Mouse (Mus musculus): Measurements from ENCODE around the gene Nsun4. TPM values are rescaled to one million over a fixed set of nuclear protein-coding genes. Genes with fewer than 3 reads are reported as not detected.

Nsun4 gene
- polyA plus RNA-seq, 1 experiment from 2014 or later = 13.7 TPM

DNA sequence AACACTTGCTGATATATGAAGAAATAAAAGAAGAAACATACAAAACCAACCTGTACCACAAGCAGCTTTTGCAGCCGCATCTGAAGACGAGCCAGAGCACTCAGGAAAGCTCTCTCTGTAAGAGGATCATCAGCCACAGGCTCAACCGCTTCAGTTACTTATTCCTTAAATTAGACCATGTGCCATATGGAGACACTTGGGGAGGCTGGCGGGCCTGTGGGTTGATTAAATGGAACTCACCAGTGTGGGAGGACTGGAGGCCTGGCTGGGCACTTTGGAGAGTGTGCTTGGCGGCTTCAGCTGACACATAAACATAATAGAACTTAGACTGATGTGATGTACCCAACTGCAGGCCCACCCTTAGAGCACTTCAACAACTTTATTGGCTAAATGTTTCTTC is 20.3 kb downstream of the Nsun4 start:
- no peak overlapping the region for H3K4me2 ChIP-seq
- H3K4me3 ChIP-seq = no peak overlapping the region
- no peak overlapping the region for H3K9ac ChIP-seq
- H3K36me3 ChIP-seq (ENCODE audit: poor library complexity, severe bottlenecking) = peaks cover 28% of the 10 kb centered on the region
- no peaks in the 10 kb centered on the region for H3K4me1 ChIP-seq
- no peaks in the 10 kb centered on the region for H3K27me3 ChIP-seq
- ATAC-seq = no peak
- H3K27ac ChIP-seq = no peak overlapping the region
- no peaks in the 10 kb centered on the region for H3K9me3 ChIP-seq (replicated peaks)
- 89% methylated on average over 5 of the region's 5 CpGs for WGBS

DNA sequence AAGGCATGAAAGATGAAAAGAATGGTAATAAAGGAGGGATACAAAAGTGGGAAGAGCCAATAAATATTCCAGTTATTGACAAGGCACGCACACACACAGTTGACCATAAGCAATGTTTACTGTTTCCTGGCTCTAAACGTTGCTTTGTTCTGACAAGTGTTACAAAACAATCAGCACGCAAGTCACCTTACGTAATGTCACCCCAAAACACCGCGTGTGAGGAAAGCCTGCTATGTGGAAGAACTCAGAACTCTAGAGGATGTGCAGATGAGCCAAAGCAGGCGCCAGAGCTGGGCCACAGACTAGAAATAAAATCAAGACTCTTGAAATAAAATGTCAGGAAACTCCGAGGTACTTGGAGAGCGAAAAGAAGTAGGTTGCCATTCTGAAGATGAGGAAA is 20.8 kb downstream of the Nsun4 start:
- H3K27me3 ChIP-seq = no peaks in the 10 kb centered on the region
- no peak overlapping the region for H3K4me2 ChIP-seq
- ATAC-seq = no peak
- H3K9ac ChIP-seq = no peak overlapping the region
- WGBS = 87% methylated on average over 9 of the region's 9 CpGs
- no peaks in the 10 kb centered on the region for H3K9me3 ChIP-seq (replicated peaks)
- H3K27ac ChIP-seq = no peak overlapping the region
- H3K4me1 ChIP-seq = no peaks in the 10 kb centered on the region
- peaks cover 28% of the 10 kb centered on the region for H3K36me3 ChIP-seq (ENCODE audit: poor library complexity, severe bottlenecking)
- H3K4me3 ChIP-seq = no peak overlapping the region

DNA sequence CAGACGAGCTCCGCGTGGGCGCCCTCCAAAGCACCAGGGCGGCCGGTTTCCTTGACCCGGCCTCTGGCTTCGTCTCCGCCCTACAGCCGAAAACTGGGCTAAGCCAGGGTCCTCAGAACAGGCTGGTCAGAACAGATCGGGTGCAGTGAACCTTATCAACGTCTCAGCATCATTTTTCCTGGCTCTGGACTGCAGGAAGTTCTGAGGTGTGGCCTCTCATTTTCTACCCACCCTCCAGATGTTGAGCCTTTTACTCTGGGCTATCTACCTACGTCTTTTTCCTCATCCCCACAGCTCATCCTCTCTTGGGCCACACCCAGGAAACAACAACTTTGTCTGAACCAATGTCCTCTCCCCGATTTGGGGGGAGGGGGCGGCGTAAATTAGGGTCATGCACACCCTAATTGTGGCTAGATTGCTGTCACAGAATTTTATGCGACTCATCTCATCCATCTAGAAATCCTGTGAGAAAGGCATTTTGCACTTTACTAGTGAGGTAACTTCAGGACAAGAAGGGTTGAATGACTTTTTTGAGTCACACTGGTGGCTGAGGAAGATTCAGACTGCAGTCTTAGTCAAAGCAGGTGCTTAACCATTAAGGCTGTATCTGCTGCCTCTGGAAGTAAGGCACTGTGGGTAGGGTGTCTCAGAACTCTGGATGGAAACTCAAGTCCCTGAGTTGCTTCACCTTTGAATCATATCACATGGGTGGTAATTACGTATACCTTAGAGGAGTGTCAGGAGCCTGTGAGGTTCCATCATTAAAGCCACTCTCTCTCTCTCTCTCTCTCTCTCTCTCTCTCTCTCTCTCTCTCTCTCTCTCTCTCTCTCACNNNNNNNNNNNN is 35.6 kb downstream of the Nsun4 start, which contains the start of gene Faah:
Gene Faah, minus strand, starts transcription at position 25 of the 845 bp plus-strand sequence.
- Histone ChIP-seq H3K27ac (no peak within 1 kb of the TSS), H3K27me3 (peaks cover 77% of the 10 kb centered on the region)
- ATAC-seq = peak; percentile 69

DNA sequence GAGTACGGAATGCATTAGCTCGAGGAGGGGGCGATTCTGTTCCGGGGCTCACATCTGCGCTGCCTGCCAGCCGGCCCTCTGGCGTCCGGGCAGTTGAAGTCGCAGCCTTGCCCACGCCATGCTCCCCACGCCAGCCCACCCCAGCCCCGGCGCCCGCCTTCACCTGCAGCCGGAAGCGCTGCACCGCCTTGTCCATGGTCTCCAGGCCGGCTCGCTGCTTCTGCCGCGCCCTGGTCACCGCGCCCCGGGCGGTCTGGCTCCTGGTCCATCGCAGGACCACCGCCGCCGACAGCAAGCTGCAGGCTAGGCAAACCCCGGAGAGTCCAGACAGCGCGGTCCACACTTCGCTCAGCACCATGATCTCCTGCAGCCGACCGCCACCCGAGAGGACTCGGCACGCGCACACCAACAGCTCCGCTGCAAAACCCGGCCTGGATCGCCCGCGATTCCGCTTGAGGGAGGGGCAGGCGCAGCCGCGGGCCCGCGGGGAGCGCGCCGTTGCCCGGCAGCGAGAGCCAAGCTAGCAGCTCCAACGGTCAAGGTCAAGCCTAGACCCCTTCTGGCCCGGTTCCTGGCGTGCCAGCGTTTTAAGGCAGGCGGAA is 36.3 kb downstream of the Nsun4 start:
- Histone ChIP-seq H3K9ac (peak overlapping the region; percentile 80), H3K27me3 (peaks cover 77% of the 10 kb centered on the region), H3K4me3 (peak overlapping the region; percentile 71), H3K27ac (no peak overlapping the region), H3K4me1 (peaks cover 15% of the 10 kb centered on the region), H3K36me3 (ENCODE audit: poor library complexity, severe bottlenecking) (no peaks in the 10 kb centered on the region), H3K9me3 (replicated peaks) (no peaks in the 10 kb centered on the region), H3K4me2 (peak overlapping the region; percentile 98)
- peak; percentile 91 for ATAC-seq
- WGBS = 0% methylated on average over 60 of the region's 60 CpGs

More for the DNA sequence above, 35.6 kb downstream of the Nsun4 start, which contains the start of gene Faah:
- Histone ChIP-seq H3K4me3 (peak within 1 kb of the TSS; percentile 71), H3K9ac (peak within 1 kb of the TSS; percentile 80), H3K36me3 (ENCODE audit: poor library complexity, severe bottlenecking) (no peaks in the 10 kb centered on the region), H3K4me1 (peaks cover 15% of the 10 kb centered on the region), H3K9me3 (replicated peaks) (no peaks in the 10 kb centered on the region), H3K4me2 (peak within 1 kb of the TSS; percentile 98)
- 9% methylated on average over 18 of the region's 18 CpGs for WGBS

DNA sequence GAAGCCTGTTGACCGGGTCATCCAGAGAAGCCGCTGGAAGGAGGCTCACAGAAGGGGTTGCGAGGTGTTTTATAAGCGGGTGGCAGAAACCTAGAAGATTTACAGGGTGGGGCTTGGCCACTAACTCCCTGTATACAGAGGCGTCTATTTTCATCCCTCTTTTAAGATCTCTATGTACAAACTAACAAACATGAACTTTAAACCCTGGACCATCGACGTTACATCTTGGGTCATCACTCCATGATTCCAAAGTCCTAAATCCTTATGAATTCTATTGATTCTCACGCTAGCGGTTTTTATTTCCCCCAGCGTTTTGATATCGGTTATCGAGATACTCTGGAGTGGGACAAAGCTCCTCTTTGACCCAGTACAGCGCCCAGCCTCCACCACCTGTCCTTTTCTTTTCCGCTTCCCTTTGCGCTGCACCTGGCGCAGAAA is 36.8 kb downstream of the Nsun4 start:
- peak overlapping the region; percentile 71 for H3K4me3 ChIP-seq
- H3K4me1 ChIP-seq = peaks cover 15% of the 10 kb centered on the region
- WGBS = 15% methylated on average over 16 of the region's 16 CpGs
- H3K9ac ChIP-seq = peak overlapping the region; percentile 80
- H3K36me3 ChIP-seq (ENCODE audit: poor library complexity, severe bottlenecking) = no peaks in the 10 kb centered on the region
- H3K4me2 ChIP-seq = peak overlapping the region; percentile 98
- peak; percentile 64 for ATAC-seq
- H3K27ac ChIP-seq = no peak overlapping the region
- no peaks in the 10 kb centered on the region for H3K9me3 ChIP-seq (replicated peaks)
- H3K27me3 ChIP-seq = peaks cover 71% of the 10 kb centered on the region

DNA sequence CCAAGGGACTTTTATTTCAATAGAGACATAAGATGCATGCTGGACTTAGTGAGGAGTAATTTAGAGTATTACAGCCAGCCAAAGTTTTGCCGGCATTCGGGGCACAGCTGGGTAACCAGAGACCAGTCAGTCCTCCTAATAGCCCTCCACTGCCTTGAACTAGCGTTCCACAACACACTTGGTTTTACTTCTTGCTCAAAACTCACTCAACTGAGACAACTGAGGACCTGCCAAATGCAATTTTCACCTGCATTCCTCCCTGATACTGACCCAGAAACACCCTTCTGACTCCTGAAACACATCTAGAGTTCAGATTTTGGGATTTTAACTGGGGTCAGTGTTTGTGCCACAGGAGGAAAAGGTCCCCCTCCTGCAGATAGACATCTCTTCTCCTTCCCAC is 37.3 kb downstream of the Nsun4 start:
- Histone ChIP-seq H3K9me3 (replicated peaks) (no peaks in the 10 kb centered on the region), H3K4me3 (peak overlapping the region; percentile 71), H3K36me3 (ENCODE audit: poor library complexity, severe bottlenecking) (no peaks in the 10 kb centered on the region), H3K27me3 (peaks cover 75% of the 10 kb centered on the region), H3K27ac (no peak overlapping the region), H3K4me1 (peaks cover 15% of the 10 kb centered on the region), H3K4me2 (peak overlapping the region; percentile 98), H3K9ac (no peak overlapping the region)
- 60% methylated on average over 3 of the region's 3 CpGs for WGBS
- no peak for ATAC-seq

DNA sequence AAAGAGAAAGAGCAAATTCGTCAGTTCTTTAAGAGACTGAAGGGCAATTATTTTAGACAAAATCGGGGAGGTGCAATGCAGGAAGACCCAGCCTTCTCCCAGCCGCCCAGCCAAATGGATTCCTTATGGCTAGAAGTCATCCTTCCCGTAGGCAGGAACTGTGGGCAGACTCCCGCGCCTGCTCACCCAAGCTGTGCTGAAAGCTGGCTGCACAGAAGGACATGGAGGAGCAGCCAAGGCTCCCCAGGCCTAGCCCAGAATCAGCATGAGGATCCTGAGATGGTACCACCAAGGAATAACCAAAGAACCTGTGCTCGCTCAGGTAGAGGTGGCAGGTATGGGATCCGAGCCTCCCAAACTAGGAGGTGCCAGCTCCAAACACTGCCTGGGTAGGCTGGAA is 37.7 kb downstream of the Nsun4 start:
- H3K27ac ChIP-seq = no peak overlapping the region
- no peak for ATAC-seq
- H3K27me3 ChIP-seq = peaks cover 79% of the 10 kb centered on the region
- H3K4me3 ChIP-seq = no peak overlapping the region
- H3K36me3 ChIP-seq (ENCODE audit: poor library complexity, severe bottlenecking) = no peaks in the 10 kb centered on the region
- peaks cover 15% of the 10 kb centered on the region for H3K4me1 ChIP-seq
- H3K4me2 ChIP-seq = 0 out of 2 replicates have a peak overlapping the region, but pooled peaks have one; percentile 98
- no peaks in the 10 kb centered on the region for H3K9me3 ChIP-seq (replicated peaks)
- H3K9ac ChIP-seq = no peak overlapping the region
- WGBS = 67% methylated on average over 8 of the region's 8 CpGs

DNA sequence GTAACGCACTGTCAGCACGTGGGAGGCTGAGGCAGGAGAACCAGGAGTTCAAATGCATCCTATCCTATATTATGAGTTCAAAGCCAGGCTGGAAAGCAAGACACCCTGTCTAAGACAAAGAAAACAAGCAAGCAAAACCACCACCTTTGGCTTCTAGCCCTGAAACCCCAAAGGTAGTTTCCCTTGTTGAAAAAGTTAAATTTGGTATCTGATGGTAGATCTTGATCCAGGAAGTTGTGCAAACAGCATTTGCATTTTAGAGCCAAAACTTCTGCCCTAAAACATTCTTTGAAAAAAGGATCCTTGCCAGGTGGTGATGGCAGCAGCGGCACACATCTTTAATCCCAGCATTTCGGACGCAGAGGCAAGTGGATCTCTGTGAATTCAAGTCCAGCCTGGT is 38.2 kb downstream of the Nsun4 start:
- Histone ChIP-seq H3K27me3 (peaks cover 82% of the 10 kb centered on the region), H3K4me3 (no peak overlapping the region), H3K9ac (no peak overlapping the region), H3K9me3 (replicated peaks) (no peaks in the 10 kb centered on the region), H3K4me2 (no peak overlapping the region), H3K36me3 (ENCODE audit: poor library complexity, severe bottlenecking) (no peaks in the 10 kb centered on the region), H3K27ac (no peak overlapping the region), H3K4me1 (peaks cover 15% of the 10 kb centered on the region)
- 83% methylated on average over 5 of the region's 5 CpGs for WGBS
- no peak for ATAC-seq

DNA sequence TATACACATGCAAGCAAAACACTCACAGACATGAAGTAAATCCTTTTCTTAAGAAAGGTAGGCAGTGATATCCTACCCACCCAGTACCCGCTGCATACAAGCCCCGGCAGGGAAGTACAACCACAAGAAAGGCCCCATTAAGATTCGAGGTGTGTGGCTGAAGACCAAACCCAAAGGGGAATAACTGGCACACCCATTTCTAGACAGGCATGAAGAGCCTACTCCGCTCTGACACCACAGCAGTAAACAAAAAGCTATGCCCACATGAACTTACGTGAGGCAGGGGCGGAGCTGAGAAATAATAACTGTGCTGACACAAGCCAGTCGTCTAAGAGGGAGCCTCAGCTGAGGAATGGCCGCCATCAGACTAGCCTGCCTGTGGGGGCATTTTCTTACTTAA is 43.5 kb downstream of the Nsun4 start:
- Histone ChIP-seq H3K4me1 (peaks cover 12% of the 10 kb centered on the region), H3K4me2 (no peak overlapping the region), H3K9me3 (replicated peaks) (no peaks in the 10 kb centered on the region), H3K27ac (no peak overlapping the region), H3K9ac (no peak overlapping the region), H3K36me3 (ENCODE audit: poor library complexity, severe bottlenecking) (no peaks in the 10 kb centered on the region), H3K27me3 (peaks cover 30% of the 10 kb centered on the region), H3K4me3 (no peak overlapping the region)
- WGBS = 67% methylated on average over 8 of the region's 8 CpGs
- ATAC-seq = no peak

DNA sequence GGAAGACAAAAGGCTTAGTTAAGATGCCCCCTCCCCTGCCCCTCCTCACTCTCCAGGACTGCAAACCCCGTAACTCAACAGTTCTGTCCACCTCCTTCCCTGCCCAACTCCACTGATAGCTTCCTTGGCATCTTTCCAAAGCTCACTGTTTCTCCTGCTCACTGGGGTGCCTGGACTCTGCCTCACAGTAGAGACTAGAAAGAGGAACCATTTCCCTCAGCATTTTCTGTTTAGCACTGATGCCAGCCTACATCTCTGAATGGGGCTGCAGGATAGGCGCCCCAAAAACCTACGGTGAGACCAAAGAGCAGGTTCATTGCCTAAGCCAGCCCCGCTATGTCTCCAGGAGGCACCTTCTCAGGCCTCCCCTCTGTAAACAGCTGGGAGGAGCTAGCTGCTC is 52.5 kb downstream of the Nsun4 start:
- ATAC-seq = no peak
- Histone ChIP-seq H3K4me2 (no peak overlapping the region), H3K27ac (no peak overlapping the region), H3K36me3 (ENCODE audit: poor library complexity, severe bottlenecking) (no peaks in the 10 kb centered on the region), H3K27me3 (no peaks in the 10 kb centered on the region; the same call in 1 of the 2 replicates), H3K9ac (no peak overlapping the region), H3K9me3 (replicated peaks) (no peaks in the 10 kb centered on the region), H3K4me3 (no peak overlapping the region), H3K4me1 (peaks cover 3% of the 10 kb centered on the region; the same call in 1 of the 2 replicates)
- 76% methylated on average over 4 of the region's 4 CpGs for WGBS

DNA sequence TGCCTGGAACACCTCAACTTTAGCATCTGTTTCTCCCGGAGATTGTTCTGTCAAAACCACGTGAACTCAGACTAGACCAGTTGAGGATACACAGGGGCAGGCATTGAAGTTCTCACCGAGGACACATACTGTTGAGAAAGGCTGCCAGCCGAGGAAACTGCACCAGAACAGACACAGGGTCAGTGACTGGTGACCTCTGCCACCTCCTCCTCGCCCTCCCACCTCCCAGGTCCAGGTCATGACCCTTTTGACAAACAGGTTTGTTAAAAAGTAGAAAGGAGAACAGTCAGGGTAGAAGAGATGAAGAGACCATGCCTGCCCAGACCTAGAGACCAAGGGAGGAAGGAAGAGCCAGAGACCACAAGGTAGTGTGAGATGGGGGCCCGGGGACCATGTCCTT is 53.0 kb downstream of the Nsun4 start:
- Histone ChIP-seq H3K9ac (no peak overlapping the region), H3K9me3 (replicated peaks) (no peaks in the 10 kb centered on the region), H3K36me3 (ENCODE audit: poor library complexity, severe bottlenecking) (no peaks in the 10 kb centered on the region), H3K4me1 (peaks cover under 1% of the 10 kb centered on the region; the same call in 1 of the 2 replicates), H3K4me2 (no peak overlapping the region), H3K4me3 (no peak overlapping the region), H3K27me3 (no peaks in the 10 kb centered on the region; the same call in 1 of the 2 replicates), H3K27ac (no peak overlapping the region)
- 48% methylated on average over 6 of the region's 6 CpGs for WGBS
- ATAC-seq = no peak

DNA sequence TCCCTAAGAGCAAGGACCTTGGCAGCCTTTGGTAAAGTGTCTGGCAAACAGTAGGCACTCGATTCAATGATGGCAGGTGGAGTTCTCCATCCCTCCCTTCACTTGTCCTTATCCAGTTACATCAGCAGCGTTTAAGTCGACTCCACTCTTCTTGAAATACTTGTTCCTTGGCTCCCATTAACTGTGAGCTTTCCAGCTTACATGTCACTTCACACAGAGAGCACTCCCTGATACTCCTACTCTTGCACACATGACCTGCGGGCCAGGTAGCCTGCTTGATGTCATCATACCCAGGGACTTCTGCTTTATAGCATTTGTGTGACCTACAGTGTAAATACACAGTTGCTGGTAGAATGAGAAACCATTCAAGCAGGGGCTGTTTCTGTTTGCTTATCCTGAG is 56.9 kb downstream of the Nsun4 start:
- no peak overlapping the region for H3K9ac ChIP-seq
- H3K4me3 ChIP-seq = no peak overlapping the region
- H3K27me3 ChIP-seq = no peaks in the 10 kb centered on the region; the same call in none of the 2 replicates
- no peaks in the 10 kb centered on the region for H3K36me3 ChIP-seq (ENCODE audit: poor library complexity, severe bottlenecking)
- H3K4me1 ChIP-seq = no peaks in the 10 kb centered on the region
- no peak overlapping the region for H3K27ac ChIP-seq
- 0 out of 2 replicates have a peak, but pooled peaks cover 4% of the 10 kb centered on the region for H3K9me3 ChIP-seq (replicated peaks)
- WGBS = 85% methylated on average over 4 of the region's 4 CpGs
- no peak for ATAC-seq
- H3K4me2 ChIP-seq = no peak overlapping the region
